8 mouse cellular contexts compared by ENCODE assay signal in the genomic region with DNA sequence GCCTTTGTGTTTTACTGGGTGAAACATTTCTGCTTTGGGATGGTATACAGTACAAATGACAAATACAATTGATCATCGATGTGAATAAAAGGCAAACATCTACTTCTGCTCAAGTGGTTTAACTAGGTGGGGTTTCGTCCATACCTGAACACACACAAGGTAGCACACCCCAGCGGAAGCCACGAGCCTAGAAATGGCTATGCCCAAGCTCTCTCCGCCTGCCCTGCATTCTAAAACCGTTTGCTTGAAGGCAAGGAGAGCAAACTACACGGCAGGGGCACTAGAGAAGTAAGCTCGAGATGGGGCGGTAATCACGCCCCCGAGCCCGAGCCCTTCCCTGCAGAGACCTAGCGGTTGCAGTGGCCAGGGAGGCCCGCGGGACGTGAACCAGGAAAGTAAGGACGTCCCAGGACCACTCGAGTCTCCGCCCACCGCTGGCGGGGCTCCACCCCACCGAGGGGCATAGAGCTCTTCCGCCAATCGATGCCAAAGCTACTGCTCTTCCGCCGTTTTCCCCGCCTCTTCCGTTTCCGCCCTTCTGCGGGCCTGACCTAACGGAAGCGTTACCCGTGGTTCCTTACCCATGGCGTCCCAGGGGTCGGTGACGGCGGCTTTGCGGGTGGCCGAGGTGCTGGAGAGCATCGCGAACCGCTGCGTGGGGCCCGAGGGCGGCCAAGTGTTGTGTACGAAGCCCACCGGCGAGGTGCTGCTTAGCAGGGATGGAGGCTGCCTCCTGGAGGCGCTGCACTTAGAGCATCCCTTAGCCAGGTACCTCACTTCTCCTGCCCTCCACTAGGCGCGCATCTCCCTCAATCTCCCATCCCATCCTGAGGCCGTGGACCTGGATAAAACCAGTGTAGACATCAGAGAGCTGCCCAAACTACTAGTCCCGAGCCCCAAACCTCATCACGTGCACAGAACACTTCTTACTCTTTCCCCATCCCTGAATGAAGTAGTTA. TPM values are rescaled to one million over a fixed set of nuclear protein-coding genes. Genes with fewer than 3 reads are reported as not detected.
A peak's percentile ranks its signal among the peaks of the same experiment; 100 is the strongest.
DNase-seq lines count a peak whose midpoint lies in the region; ATAC-seq lines count a peak whose summit lies in the region.

A gene (plus strand): TSS at position 540 of the 959 bp plus-strand sequence.

- ATAC-seq in erythroblast, adult 5-6 weeks (replicated peaks; ENCODE audit: low FRiP score, poor library complexity, severe bottlenecking) = peak; percentile 98
- ATAC-seq in kidney, embryonic 15.5 days (replicated peaks; ENCODE audit: low FRiP score) = peak; percentile 100
- ATAC-seq in monocyte, adult 5-6 weeks (replicated peaks; ENCODE audit: insufficient number of reproducible peaks, low FRiP score, low TSS enrichment, poor library complexity, severe bottlenecking) = peak; percentile 97

- peak; percentile 99 for DNase-seq in A20 (ENCODE audit: low read depth, low spot score)
- DNase-seq in brain, adult 2 months (ENCODE audit: low read depth, low spot score) = peak; percentile 99
- peak; percentile 98 for DNase-seq in heart, embryonic 10.5 days (ENCODE audit: low spot score)
- peak; percentile 95 for DNase-seq in liver
- DNase-seq in spleen, postnatal 4 days (ENCODE audit: low spot score in 2 of 2) = peak; percentile 91 to 93

- peak within 1 kb of the TSS; percentile 91 for H3K27ac ChIP-seq in heart, embryonic 10.5 days
- H3K27ac ChIP-seq in kidney, embryonic 15.5 days = peak within 1 kb of the TSS; percentile 87

- 1% methylated on average over 54 of the region's 54 CpGs for WGBS in heart, embryonic 10.5 days
- WGBS in kidney, embryonic 15.5 days = under 1% methylated on average over 54 of the region's 54 CpGs

- H3K4me2 ChIP-seq in kidney, embryonic 15.5 days = peak within 1 kb of the TSS; percentile 68

- no peaks in the 10 kb centered on the region for H3K9me3 ChIP-seq in heart, embryonic 10.5 days
- no peaks in the 10 kb centered on the region for H3K9me3 ChIP-seq in kidney, embryonic 15.5 days (replicated peaks)

- H3K9ac ChIP-seq in kidney, embryonic 15.5 days = peak within 1 kb of the TSS; percentile 60

- H3K4me3 ChIP-seq in heart, embryonic 10.5 days = peak within 1 kb of the TSS; percentile 87
- peak within 1 kb of the TSS; percentile 86 for H3K4me3 ChIP-seq in kidney, embryonic 15.5 days (replicated peaks)

- H3K4me1 ChIP-seq in heart, embryonic 10.5 days = 0 out of 2 replicates have a peak, but pooled peaks cover 4% of the 10 kb centered on the region
- H3K4me1 ChIP-seq in kidney, embryonic 15.5 days = peaks cover 8% of the 10 kb centered on the region

- H3K36me3 ChIP-seq in heart, embryonic 10.5 days = peaks cover under 1% of the 10 kb centered on the region; the same call in 1 of the 2 replicates
- peaks cover 7% of the 10 kb centered on the region; the same call in 1 of the 2 replicates for H3K36me3 ChIP-seq in kidney, embryonic 15.5 days

- no peaks in the 10 kb centered on the region for H3K27me3 ChIP-seq in heart, embryonic 10.5 days (ENCODE audit: insufficient read depth, poor library complexity, severe bottlenecking)
- no peaks in the 10 kb centered on the region for H3K27me3 ChIP-seq in kidney, embryonic 15.5 days

RNA-seq across cellular contexts. Expression of the gene that starts here (rescaled TPM):
- total RNA-seq in erythroblast, adult 5-6 weeks (2015; ENCODE audit: low replicate concordance) = 2.9 and 11.5 TPM in 2 replicates
- total RNA-seq in erythroblast, adult 5-6 weeks (2017; ENCODE audit: low replicate concordance) = 1.8 and 3.0 TPM in 2 replicates
- 5.1 and 5.9 TPM in 2 replicates for polyA plus RNA-seq in heart, embryonic 10.5 days (2016; fragmentation: Nextera tagmentation; extraction: Ambion mirVana)
- polyA plus RNA-seq in kidney, embryonic 15.5 days (2015; fragmentation: Nextera tagmentation; extraction: Ambion mirVana) = 6.3 and 6.9 TPM in 2 replicates
- 1.5 to 3.3 TPM (median 2.3 TPM) in 3 replicates for total RNA-seq in monocyte, adult 5-6 weeks (2017)

Comparison
In these comparisons a context has a peak if more than half of its experiments do, and no peak if none do; other contexts are left out.
1. Peak in every context shown above with its lines: DNase-seq, ATAC-seq, H3K4me3 ChIP-seq and H3K27ac ChIP-seq.